Mouse (Mus musculus) right cerebral cortex, postnatal 36 days (tissue): Measurements from ENCODE around the gene Casp4.

Experiments used
- DNase-seq, 2 experiments: peaks; one replicate each; pipeline ENCODE4 v3.0.0; 2022; ENCODE audit warnings: low spot score in 2 of 2, mixed read lengths in 1 of 2

The Casp4 gene

DNA sequence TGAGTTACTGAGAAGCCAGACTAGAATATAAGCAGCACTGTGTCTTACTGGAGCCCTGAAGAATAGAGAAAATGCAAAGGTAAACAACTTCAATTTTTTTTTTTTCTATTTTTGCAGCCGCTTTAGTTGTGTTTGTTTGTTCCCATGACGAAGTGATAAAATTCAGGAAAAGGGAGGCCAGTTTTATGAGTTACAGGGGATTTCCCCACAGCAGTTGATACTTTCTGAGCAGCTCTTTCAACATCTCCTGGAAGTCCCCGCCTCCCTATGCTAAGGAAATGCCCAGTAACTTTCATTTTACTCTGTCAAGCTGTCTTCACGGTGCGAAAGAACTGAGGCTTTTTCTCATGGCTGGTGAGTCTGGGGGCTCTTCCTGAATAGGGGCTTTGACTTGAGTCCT lies at the start of gene Casp4:
Gene Casp4, plus strand, starts transcription at position 268 of the 400 bp plus-strand sequence.
- DNase-seq, result no peak

DNA sequence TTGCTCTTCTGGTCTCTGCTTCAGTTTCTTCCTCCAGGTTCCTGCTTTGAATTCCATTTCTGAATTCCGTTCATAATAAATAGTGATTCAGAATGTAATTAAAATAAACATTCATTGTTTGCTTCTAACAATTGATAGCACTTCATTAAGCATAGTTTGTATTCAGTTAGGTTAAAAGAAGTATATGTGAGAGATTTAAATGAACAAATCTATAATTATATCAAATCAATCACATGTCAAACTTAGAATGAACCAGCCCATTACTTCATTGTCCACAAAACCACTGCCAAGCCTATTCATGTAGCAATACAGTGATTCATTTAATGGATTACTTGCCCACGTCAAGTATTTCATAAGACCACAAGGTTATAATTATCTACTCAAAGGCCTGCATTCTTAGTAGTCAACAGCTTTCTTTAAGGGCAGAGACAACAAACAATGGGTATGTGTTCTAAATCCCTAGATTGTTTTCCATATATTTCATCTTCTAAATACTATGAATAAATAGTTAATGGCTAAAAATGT lies 44.6 kb upstream of the Casp4 start:
- no peak for DNase-seq

DNA sequence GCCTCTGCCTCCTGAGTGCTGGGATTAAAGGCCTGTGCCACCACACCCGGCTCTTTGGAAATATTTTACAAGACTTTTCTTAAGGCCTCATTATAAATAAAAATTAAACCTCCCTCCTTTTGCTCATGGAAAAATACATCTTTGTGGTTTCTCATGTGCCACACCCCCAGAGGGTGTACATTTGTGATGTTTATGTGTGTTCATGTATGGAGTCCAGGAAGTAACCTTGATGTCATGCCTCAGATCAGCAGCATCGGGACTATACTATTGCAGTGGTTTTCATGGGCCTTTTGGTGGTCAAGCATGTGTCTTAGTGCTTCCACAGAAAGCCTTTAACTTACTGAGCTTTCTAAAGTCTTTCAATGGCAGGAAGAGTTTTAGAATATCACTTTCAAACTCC lies 38.4 kb upstream of the Casp4 start:
- no peak for DNase-seq

DNA sequence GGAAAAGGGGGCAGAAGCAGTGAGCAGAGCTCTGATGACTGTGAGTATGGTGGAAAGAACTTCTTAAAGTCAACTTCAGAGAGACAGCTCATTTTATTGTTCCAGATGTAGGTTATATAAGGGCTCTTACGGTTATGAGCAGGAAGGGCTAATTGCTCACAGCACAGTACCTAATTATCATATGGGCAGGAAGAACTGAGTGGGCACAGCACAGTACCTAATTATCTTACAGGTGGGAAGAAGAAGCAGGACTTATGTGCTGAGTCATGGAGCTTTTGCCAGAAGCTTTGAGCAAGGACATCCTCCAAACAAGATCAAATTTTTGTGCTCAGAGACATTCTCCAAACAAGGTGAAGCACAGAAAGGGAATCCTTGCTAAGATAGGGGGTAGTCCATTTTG lies 37.7 kb upstream of the Casp4 start:
- DNase-seq, result no peak

DNA sequence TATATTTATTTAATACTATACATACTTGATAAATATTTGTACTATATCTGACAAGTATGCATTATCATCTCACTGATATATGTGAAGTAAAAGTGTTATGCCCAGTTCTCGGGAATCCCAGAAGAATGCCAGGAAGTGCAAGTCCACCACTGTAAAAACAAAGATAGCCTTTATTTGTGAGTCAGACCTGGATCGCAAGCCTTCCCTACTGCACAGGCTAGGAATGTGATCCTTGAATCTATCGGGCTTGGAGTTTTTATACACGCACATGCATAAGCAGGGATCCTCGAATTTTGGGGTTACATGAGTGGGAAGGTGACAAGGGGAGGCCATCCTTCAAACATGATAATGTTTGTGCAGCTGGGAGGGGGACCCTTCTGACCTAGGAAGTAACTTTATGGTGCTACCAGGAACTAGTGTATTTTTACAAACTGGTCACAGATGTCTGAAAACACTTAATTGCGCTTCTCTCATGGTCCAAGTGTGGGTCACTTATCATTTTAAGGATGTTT lies 37.2 kb upstream of the Casp4 start:
- DNase-seq, result no peak

DNA sequence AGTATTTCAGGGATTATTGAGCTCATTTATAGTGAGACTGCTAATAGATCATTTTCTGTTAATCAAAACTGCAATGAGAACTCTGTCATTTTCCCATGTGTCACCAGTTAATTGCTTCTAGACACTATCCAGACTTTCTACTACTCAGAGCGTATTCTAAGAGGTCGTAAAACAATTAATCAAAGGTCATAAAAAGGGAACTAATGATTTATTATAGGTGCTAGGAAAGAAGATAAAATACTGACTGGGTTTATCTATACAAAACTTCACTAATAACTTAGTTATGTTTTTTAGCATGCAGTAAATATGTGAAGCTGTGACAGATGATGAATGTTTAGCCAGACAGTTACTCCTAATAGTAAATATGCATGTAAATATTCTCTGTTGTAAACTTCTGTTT lies 22.6 kb upstream of the Casp4 start:
- no peak for DNase-seq

DNA sequence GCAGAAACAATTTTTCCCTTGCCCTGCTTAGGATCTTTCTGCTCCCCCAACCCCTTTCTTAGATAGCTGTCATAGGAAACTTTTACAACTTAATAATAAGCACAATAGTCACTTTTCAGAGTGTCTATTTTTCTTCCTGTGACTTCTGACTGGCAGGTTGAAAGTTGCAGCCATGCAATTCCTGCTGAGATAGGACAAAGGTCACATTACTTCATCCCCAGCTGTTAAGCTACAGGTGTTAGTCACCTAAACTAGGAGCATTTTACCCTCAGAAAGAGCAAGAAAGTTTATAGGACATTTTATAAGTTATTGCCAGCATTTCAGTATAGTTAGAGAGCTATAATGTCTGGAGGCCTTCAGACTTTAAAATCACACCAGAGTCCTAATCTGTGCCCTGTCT lies 22.0 kb upstream of the Casp4 start:
- no peak for DNase-seq

DNA sequence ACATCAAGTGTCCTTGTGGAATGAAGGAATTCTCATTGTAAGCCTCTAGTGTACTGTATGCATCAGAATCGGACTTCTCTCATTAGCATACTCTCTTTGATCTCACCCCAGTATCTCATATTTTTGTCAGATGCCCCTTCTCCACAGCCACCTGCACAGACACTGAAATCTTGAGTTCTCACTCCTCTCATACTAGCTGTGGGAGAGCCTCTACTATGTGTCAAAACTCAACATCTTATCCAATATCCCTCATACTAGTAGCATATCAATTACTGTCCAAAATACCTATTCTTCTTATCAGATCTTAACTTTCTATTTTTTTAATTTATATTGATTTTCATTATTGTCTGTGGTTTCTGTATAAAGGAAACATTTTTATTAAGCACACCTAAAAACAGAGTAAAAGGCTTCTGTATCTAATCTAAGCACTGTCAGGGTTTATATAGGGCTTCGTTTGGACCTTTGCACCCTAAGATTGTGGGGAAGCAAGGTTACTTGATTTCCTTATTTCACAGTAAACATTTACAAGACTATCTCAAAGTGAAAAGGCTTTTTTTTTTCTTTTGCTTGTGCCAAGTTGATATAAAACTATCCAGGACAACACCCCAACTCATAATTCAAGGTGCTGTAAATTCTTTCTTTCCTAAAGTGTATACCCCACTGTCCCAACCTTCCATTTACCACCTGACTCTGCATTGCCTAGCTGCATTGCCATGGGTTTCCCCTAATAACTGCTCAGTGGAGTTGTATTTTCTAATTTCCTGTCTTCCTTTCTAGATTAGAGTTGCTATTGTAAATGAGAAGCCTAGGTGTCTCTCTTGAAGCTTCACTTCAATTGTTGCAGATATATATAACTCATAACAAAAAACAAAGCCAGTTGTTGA lies 12.0 kb upstream of the Casp4 start:
- DNase-seq, result no peak

DNA sequence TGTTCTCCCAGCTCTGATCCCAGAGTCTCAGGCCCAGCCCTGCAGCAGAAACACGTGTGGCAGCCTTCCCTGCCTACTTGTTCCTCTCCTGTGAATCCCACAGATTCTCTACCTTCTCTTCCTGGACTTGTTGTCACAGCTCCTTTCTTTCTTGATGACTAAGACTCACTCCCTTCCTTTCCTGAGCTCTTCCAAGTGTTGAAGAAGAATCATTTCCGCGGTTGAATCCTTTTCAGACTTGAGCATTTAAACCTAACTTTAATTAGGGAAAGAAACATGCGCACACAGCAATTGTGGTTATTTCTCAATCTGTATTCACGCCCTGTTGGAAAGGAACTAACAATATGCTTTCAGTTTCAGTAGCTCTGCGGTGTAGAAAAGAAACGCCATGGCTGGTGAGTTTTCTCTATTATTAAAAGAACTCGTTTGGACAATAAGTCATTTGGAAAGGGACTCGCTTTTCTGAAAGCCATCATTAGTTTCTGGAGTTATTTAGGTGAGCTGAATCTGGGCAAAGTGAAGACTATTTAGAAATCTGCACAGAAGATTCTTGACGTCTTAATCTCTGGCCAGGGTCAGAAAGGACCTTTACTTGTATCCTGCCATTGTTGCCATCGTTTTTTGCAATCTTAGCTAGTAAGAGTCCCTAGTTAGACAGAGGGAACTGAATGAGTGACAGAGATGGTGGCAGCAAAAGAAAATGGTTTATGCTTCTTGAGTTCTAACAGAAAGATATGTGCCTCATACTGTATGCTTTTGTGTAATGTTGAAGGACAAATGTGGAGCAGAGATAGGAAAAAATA lies 10.1 kb upstream of the Casp4 start, which contains the start of gene Casp1:
Gene Casp1, plus strand, starts transcription at position 189 of the 803 bp plus-strand sequence.
- no peak for DNase-seq

DNA sequence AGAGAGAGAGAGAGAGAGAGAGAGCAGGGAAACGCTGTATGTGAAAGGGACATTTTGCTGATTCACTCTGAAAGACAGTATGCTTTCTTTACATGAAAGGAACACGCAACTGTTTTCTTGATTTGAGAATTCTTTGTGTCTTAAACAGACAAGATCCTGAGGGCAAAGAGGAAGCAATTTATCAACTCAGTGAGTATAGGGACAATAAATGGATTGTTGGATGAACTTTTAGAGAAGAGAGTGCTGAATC lies 9.6 kb upstream of the Casp4 start:
- DNase-seq, result no peak

DNA sequence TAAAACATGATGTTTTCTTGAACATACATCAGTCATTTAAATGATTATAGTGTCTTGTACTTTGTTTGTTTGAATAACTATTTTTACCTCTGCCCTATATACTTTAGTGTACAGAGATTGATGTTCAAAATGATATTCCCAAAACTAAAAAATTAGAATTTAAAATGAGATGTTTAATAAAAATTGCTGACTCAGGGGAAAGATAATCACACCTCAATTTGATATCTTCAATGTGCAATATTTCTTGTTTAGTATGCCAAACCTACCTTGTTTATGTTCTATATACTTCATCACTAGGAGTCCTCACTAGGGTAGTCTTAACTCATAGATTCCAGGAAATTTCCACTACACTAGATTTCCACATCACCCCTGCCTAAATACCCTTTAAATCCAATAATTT lies 1.5 kb downstream of the Casp4 start:
- no peak for DNase-seq

DNA sequence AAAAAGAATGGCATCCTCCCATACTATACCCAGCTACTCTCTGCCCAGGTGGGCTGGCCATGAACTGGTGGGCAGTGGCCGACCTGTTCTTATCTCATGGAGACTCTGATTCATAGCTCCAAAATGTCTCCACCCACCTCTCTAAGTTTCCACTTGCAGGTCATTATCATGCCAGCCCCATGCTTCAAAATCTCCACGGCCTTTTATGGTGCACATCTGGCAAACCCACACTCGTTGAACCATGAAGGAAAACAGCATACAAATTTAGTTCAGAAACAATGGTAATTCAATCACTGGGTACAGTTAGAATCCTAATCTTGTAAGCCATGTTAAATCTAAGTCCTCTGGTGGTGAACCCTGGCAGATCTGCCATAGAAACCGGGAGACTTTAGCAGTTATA lies 2.8 kb downstream of the Casp4 start:
- DNase-seq, result no peak

DNA sequence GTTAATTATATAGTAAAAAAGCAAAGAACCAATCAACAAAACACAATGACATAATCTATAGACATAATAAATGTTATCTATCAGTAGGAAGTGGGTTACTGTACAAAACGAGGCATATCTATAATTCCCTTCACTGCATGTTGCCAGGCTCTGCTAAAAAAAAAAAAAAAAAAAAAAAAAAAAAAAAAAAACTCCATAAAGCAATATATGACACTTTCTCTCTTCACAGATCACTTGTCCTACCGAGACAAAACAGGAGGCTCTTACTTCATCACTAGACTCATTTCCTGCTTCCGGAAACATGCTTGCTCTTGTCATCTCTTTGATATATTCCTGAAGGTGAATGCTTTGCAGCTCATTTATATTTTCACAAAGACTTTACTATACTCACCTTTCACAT lies 19.6 kb downstream of the Casp4 start:
- DNase-seq, result no peak

DNA sequence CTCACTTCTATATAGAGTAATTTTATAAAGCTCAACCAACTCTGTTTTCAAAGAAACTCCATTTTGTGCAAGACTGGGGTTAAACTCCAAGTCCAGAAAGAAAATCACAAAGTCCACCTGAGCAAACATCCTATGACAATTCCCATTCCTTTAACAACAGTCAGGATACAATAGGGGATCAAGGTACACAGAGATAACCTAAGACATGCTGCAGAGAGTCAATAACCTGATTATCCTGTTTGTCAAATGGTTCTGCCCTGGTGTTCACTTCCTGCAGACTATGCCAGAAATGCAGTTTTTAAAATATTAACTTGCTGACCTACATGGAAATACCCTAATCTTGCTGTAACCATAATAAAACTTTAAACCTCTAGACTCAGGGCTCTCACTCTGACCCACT lies 23.8 kb downstream of the Casp4 start:
- no peak for DNase-seq

DNA sequence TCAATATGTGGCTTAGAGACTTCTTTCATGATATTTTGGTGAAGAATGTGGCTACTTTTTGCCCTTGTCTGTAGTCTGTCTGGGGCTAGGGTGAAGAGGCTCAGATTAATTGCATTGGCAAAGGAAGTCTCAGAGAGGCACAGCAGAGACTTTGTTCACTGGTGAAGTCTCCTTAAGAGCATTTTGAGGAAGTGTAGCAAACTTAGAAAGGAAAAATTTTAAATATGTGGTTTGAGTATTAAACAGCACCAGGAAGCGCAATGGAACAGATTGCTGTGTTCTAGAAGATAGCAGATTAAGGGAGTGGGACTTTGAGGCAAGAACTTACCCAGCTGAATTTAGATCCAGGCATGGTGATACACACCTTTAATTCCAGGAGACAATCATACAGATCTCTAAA lies 24.8 kb downstream of the Casp4 start:
- no peak for DNase-seq

DNA sequence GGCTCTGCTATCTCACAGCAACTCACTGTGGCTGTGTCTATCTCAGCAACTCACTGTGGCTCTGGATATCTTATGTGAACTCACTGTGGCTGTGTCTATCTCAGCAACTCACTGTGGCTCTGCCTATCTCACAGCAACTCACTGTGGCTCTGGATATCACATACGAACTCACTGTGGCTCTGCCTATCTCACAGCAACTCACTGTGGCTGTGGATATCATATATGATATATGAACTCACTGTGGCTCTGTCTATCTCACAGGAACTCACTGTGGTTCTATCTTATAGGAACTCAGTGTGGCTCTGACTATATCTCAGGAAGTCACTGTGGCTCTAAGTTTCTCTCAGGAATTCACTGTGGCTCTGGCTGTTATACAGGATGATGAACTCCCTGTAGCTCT lies 34.5 kb downstream of the Casp4 start:
- DNase-seq, result no peak

DNA sequence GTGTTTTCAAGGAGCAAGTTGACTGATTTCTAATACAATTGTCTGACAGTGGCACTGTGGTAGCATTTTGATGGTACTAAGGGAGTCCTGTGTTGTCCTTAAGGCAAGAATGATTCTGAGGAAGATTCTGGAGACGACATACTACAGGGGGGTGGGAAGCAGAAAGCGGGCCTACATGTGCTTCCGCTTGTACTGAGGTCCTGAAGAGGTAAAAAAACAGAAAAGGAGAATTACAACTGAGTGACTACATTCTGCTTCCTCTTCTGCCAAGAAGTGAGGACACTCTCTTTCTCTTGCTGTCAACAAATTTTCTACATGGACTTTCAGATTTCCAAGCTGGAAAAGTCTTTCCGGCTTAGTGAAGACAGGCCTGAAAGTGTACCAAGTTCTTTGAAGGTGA lies 35.5 kb downstream of the Casp4 start:
- DNase-seq, result no peak

DNA sequence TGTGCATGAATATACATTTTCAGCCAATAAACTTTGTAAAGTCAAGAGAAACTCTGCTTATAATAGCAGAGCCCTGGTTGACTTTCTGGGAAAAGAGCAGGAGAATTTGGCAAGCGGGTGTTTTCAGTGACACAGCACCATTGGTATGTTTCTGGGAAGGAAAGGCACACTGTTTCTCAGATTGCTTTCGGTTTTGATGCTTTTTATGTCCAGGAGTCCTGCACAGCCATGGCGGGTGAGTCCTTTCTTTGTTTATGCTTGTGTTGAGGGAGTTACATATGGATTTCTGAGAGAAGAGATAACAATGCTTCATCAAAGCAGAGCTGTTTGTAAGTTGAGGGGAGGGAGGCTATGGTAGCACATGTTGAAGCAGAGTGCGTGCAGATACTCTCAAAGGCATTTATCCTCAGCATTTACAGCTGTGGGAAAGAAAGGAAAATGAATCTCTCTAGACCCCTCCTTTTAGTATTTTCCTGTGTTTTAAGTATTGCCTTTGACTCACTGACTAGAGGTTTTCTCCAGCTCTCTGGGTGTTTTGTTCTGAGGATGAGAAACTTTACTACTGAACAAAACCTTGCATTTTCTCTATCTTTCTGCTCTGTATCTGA lies 36.8 kb downstream of the Casp4 start, which contains the start of gene Casp12:
Gene Casp12, plus strand, starts transcription at position 140 of the 608 bp plus-strand sequence.
- DNase-seq, result no peak

DNA sequence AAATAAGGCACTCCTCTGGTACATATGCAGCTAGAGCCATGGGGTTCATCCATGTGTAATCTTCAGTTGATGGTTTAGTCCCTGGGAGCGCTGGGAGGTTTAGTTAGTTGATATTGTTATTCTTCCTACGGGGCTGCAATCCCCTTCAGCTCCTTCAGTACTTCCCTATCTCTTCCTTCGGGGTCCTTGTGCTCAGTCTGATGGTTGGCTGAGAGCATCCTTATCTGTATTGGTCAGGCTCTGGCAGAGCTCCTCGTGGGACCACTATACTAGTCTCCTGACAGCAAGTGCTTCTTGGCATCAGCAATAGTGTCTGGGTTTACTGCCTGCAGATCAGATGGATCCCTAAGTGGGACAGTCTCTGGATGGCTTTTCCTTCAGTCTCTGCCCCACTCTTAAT lies 38.8 kb downstream of the Casp4 start:
- DNase-seq, result no peak

DNA sequence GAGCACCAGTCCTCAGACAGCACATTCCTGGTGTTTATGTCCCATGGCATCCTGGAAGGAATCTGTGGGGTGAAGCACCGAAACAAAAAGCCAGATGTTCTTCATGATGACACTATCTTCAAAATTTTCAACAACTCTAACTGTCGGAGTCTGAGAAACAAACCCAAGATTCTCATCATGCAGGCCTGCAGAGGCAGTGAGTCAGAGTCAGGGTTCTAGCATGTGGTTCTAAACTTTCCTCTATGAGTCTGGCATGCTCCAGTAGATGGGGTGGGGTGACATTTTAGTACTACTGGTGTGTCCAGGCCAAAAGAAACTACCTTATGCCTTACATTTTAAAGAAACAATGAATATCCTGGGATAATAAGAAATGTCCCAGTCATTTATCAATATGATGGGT lies 45.0 kb downstream of the Casp4 start:
- no peak for DNase-seq

DNA sequence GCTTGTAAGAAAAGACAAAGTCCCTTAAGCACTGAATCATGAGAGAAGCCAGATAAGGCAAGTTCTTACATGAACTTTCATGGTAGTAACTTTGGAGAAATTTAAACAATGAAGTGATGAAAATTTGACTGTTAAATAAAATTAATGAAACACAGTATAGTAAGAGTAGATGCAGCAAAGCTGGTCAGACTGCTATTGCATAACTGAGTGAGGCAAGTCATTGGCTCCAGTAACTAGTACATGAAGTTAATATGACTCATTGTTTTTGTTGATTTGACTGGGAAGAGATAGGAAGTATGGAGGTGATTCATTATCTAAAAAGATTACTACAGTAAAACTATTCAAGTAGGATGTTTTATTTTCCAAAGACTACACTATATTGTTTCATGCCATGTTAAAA lies 48.2 kb downstream of the Casp4 start:
- DNase-seq, result no peak
